Mouse (Mus musculus): ENCODE results near the gene Fbln1.

Gene Fbln1

GRCm38 (mm10) chr15:85335671-85336300, 130.0 kb downstream of the Fbln1 start, which contains the start of gene Atxn10:
Atxn10 (plus strand) TSS chr15:85336245.
- peak; percentile 83 for DNase-seq (ENCODE audit: low read depth, low spot score)

All from R1 (cell line).